Mouse (Mus musculus): Measurements from ENCODE around the gene Zfp800.

The Zfp800 gene

DNA sequence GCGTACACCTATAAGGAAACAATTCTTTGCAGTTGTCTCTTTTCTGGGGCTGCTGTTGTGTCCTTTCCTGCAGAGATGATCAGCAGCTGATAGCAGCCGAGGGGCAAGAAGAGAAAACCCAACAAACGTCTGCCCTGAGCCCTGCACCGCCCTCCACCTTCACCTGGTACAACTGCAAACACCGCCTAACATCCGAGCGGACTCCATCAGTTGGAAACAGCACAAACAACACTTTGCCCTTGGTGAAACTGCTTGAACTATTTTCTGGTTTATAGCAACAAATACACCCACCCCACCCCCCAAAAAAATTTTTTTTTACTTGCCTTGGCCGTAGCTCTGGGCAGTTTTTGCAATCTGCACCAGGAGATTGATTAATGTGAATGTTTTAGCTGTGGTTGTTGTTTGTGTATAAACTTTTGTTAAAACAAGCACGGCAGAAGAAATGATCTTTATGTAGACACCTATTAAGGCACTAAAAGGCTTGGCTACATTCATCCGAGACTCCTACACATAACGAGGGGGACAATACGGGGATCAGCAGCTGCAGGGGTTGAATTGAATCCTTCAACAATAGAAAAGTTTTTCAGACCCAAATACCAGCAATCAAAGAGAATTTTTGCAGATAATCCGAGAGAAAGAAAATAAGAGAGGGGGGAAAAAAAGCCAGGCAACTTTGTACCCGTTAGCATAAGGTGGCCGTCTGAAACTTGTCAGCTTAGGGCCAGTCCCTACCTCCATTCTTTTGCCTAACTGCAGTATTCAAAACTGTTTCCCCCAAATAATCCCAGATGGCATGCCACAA is 1.6 kb downstream of the Zfp800 start:
- DNase-seq, result no peak

DNA sequence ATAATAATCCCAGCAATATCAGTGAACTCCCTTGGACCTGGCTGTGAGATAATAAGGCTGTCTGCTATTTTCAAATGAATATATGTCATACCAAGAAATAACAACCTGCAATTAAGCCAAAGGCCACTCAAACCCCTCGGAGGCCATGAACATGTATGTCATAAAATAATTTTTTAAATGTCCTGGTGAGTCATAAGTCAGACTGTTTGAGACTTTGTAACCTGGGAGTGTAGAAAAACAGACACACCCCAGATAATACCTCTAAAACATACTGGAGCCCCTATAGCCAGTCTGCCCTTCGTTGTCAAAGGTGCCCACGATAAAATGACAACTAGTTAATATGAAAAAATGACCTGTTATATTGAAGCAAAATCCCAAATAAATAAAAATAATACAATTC is 8.8 kb downstream of the Zfp800 start:
- DNase-seq, result no peak

DNA sequence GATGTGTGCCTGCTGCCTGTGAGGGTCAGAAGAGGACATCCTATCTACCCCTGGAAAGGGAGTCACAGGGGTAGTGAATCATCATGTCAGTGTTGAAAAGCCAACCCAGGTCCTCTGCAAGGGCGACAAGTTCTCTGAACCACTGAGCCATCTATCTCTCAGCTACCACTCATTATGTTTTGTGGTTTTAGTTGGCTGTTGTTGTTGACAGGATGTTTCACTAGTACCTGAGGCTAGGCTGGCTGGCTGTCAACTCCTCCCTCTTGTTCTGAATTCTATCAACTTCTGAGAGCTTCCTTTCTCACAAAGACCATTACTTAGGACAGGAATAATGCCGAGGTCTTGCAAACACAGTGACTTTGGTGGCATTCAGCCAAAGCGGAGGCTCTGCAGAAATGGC is 12.6 kb downstream of the Zfp800 start:
- DNase-seq, result no peak

GRCm38 (mm10) chr6:28381983-28382382 is 15.8 kb downstream of the Zfp800 start:
- DNase-seq, result no peak

GRCm38 (mm10) chr6:28369966-28370683 is 27.7 kb downstream of the Zfp800 start:
- no peak for DNase-seq

GRCm38 (mm10) chr6:28367575-28367974 is 30.2 kb downstream of the Zfp800 start:
- no peak for DNase-seq

- peak; percentile 3 for DNase-seq
Observed at GRCm38 (mm10) chr6:28351066-28351465, 46.7 kb downstream of the Zfp800 start.

DNA sequence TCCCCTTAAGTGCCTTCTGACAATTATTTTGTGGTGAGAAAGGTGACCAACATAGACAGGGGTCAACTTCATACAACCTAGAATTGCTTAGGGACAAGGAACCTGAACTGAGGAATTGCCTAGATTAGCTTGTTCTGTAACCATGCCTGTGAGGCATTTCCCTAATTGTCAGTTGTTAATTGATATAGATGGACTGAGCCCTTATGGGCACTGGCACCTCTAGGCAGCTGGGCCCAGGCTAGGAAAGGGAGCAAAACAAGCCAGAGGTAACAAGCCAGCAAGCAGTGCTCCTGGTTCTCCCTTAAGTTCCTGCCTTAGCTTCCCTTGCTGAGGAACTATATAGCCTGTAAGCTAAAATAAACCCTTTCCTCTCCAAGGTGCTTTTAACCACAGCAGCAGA is 52.1 kb downstream of the Zfp800 start:
- no peak for DNase-seq

DNA sequence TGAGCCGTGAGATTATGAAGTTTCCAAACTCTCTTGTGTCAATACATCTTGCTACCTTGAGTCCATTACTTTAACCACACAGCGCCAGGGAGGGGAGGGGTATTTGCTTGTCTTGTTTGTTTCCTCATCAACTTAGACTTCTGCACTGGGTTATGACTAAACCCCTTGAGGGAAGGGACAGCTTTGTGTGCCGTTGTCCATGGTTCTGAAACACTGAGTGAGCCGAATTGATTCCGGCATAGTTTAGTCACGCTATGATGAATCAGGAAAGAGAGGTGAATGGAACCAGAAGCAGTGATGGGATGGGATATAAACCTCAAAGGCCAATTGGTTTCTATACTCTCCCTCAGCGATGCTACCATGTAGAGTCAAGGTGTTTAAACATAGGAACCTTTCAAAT is 52.6 kb downstream of the Zfp800 start:
- no peak for DNase-seq

- no peak for DNase-seq
Observed at GRCm38 (mm10) chr6:28342863-28343262, 54.9 kb downstream of the Zfp800 start.

GRCm38 (mm10) chr6:28341174-28341573 is 56.6 kb downstream of the Zfp800 start:
- no peak for DNase-seq

DNA sequence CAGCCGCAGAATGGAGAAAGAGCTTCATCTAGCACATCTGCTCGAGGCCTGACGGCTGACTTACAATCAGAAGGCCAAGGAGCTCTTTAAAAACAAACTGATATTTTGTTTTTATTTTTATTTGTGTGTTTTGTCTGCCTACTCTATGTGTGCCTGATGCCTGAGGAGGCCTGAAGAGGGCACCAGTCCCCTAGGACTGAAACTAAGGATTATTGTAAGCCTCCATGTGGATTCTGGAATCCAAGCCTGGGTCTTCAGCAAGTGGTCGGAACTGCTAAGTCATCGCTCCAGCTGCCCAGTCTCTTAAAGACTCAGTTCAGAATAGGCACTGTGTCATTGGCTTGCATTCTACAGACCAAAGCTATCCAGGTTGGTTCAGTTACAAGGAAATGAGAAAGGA is 58.4 kb downstream of the Zfp800 start:
- peak; percentile 17 for DNase-seq

- no peak for DNase-seq
Observed at GRCm38 (mm10) chr6:28333696-28334095, 64.1 kb downstream of the Zfp800 start.

- DNase-seq, result no peak
Observed at GRCm38 (mm10) chr6:28332546-28332945, 65.3 kb downstream of the Zfp800 start.

DNA sequence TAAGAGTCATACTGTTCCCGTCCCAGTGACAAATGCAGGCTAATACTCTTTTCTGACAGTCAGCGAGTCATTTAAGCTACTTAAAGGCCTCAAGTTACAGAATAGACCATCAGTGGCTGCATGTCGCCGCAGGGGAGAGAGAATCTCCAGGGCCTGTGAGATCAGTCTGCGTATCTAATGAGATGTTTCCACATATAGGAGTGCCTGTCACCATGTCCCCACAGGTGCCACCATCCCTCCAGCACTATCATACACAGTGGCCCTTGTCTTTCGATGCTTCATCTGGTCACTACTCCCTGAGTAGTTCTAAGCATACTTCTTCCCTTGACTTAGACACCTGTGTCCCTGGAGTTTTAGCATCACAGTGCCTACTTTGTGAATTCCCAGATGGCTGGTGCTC is 68.0 kb downstream of the Zfp800 start:
- DNase-seq, result no peak

DNA sequence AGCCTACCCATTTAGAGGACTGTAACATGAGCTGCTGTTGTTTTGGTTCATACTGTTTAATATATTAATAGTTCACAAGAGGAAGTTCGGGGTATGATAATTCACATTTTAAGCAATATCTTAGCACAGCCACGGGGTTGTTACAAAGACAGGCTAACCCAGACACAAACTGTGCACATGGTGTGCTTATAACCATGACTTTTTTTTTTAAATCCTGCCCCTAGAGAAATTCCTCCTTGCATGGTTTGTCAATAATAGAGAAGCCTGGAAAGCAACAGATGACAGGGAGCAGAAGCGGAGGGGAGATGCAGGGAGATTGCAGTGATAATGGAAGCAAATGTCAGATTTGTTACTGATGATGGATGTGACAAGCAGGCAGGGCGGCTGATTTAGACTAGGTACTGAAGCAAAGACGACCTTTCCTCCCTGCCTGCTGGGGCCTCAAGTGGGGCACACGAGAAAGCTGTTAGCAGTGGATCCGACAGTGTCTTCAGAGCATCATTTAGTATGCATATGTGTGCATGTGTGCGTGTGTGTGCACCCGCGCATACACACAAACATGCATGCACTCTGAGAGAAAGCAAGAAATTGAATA is 68.7 kb downstream of the Zfp800 start:
- DNase-seq, result no peak

- no peak for DNase-seq
Observed at GRCm38 (mm10) chr6:28326720-28327119, 71.1 kb downstream of the Zfp800 start.

DNA sequence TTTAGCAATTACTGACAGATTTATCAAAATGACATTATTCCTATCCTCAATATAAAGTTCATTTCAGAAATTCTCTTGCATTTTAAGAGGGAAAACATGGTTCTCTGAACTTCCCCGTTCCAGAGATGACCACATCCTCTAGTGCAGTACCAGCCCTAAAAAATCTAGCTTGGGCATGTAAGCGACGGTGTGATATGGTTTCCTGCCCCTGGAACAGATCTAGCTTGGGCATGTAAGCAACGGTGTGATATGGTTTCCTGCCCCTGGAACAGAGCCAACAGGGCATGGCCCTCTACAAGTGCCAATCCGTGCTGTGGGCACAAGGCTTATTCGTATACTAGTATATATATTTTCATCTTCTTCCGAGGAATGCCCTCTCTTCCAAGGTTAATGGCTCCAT is 75.4 kb downstream of the Zfp800 start:
- no peak for DNase-seq

GRCm38 (mm10) chr6:28319648-28320270 is 78.0 kb downstream of the Zfp800 start:
- peak; percentile 2 for DNase-seq

DNA sequence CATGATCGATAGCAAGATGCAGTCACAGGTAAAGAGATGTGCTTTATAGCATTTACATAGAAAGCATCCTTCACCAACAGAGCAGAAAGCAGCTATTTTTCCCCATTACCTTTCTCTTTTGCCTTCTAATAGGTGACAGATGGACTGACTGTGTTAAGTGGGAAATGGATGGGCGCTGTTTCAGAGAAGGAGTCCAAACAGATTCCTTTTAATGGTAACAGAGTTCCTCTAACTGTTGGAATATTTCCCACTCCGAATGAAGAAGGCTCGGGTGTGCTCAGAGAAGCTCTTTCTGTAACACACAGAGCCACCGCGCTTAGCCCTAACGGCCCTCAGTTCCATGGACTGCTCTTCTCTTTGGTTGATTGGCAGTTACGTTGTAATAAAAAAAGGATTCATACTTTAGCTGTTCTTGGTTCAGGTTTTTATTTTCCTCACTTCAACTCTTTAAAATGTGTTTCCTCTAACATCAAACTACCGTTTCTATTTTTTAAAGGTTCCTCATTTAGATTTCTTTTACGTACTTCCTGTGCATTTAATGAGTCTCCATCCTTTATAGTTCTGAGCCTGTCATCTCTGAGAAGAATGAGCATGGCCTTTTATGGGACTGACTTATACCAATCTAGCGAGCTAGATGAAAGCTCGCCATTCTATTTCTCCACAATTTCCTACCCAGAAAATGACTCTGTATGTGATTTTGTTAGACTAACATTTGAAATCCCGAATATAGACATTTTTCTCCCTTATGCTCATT is 78.8 kb downstream of the Zfp800 start:
- DNase-seq, result no peak

- no peak for DNase-seq
Observed at GRCm38 (mm10) chr6:28315208-28315607, 82.6 kb downstream of the Zfp800 start.

- DNase-seq, result no peak
Observed at GRCm38 (mm10) chr6:28312067-28312466, 85.7 kb downstream of the Zfp800 start.

DNA sequence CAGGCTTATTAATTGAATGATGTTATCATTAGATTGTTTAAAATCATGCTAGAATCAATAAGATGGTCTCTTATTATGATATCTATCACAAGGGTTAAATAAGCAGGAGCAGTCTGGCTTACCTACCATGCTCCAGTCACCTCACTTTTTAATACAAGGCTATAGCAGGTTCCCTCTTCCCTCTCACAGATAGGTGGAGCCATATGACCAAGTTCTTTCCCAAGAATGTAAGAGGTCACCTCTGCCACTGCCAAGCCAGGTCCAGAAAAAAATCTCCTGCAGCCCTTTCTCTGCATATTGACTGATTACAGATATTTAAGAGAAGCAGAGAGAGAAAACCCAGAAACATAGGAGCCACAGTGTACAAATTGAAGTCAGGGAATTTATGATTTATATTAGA is 88.1 kb downstream of the Zfp800 start:
- DNase-seq, result peak; percentile 14

Data from lung, postnatal 36 days (tissue).